Mouse (Mus musculus) splenic B cell, adult 2 months (primary cell): ENCODE measurements around the gene Duox2.

Source experiments
- DNase-seq: peaks from one replicate; pipeline ENCODE4 v3.0.0-alpha.2; 2011; ENCODE audit warnings: low read depth, low spot score
- H3K27me3 ChIP-seq: 2 replicates; pipeline ENCODE4 v1.6.1; 2012; ENCODE audit warnings: mild to moderate bottlenecking, low read length, moderate library complexity, mixed read lengths; ENCODE audit not compliant: control insufficient read depth, poor library complexity, insufficient read depth, severe bottlenecking
- H3K36me3 ChIP-seq: 2 replicates; pipeline ENCODE4 v1.6.1; 2012; ENCODE audit warnings: mild to moderate bottlenecking, low read length, moderate library complexity, mixed read lengths; ENCODE audit not compliant: control insufficient read depth, poor library complexity, insufficient read depth, severe bottlenecking

Gene Duox2

GRCm38 (mm10) chr2:122312722-122313417 is 14.6 kb upstream of the Duox2 start:
- peak; percentile 75 for DNase-seq
- no peaks in the 10 kb centered on the region for H3K36me3 ChIP-seq
- H3K27me3 ChIP-seq: no peaks in the 10 kb centered on the region

DNA sequence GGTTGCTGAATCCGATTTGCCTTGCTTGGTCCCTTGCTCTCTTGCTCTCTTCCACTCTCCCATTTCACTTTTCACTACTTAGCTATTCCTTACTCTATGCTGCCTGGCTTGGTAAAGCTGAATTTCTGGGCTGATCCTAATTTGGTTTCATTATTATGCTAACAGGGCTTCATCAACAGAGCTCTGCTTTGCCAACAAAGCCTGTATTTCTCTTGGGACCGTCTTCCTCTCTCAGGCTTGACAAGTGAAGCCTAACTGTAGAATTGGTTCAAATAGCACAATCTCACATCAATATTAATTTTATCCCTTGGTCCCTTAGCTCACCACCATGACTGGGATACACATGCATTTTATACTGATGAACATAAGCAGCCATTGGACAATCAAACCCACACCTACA is 13.3 kb upstream of the Duox2 start:
- Histone ChIP-seq H3K36me3 (no peaks in the 10 kb centered on the region), H3K27me3 (no peaks in the 10 kb centered on the region; the same call in 1 of the 2 replicates)
- no peak for DNase-seq

DNA sequence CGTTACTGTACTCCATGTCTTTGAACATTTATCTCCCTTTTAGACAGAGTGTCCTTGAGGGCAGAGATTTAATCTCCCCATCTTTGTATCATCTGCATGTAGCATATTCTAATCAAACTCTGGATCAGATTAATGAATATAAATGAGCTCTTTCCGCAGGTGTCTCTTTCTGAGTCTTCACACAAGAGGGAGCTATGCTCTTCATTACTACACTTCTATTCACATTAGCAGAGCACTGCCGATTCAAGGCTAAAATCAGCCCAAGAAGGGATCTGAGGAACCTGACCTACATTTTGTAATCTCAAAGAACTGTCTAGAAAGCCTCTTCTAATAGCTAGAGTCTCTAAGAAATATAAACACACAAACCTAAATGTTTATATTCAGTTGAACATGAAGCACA is 11.4 kb upstream of the Duox2 start:
- DNase-seq: no peak
- H3K36me3 ChIP-seq: no peaks in the 10 kb centered on the region
- H3K27me3 ChIP-seq: no peaks in the 10 kb centered on the region; the same call in 1 of the 2 replicates

DNA sequence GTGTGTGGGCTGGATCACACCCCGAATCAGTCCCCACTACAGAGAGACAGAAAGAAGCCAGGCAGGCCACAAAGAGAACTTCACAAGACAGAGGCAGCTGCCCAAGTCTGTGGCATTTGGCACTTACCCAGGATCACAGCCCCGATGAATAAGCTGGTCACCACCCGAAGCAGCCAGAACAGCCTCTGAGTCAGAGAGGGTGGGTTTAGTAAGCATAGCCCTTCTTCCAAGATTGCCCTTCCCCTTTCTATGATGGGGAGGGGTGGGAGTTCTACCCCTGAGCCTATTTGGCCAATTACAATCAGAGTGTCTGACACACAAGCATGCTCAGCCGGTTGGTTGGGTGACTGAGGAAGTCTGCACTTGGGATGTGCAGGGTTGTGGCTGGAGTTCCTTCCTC is 7.9 kb upstream of the Duox2 start:
- DNase-seq: no peak

DNA sequence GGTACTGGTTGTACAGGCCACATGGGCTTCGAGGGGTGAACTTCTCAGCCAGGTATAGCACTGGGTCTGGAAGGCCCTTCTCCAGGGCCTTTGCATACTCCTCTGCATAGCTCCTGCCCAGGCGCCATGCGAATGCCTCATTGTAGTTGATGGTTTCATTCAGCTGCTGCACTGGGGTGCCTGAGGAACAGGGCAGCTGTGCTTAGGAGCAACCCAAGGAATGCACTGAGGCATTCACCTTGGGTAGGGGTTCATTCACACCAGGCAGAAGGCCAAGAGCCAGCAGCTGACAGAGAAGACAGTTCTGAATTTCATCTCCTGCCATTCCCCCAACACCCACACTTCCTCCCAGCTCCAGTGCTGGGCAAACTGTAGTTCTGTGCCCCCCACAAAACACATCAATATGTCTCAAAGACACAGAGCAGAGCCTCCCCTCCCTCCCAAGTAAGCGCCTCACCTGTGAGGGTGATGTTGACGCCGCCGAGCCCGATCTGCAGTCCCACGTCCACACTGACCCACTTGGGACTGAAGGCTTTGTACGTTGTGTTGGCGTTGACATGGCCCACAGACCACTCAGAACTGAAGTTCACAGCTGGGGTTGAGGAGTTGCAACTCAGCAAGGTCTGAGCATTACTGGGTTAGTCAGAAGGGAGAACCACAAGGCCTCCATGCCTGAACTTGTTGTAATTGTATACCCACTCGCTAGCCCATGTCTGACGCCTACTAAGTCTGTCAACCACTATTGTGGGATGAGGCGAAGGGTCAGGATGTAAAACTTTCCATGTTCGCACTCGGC is 7.0 kb upstream of the Duox2 start:
- no peak for DNase-seq
- no peaks in the 10 kb centered on the region; the same call in 1 of the 2 replicates for H3K27me3 ChIP-seq
- no peaks in the 10 kb centered on the region for H3K36me3 ChIP-seq

More for the DNA sequence above, 7.9 kb upstream of the Duox2 start:
- H3K36me3 ChIP-seq: no peaks in the 10 kb centered on the region
- no peaks in the 10 kb centered on the region; the same call in 1 of the 2 replicates for H3K27me3 ChIP-seq

GRCm38 (mm10) chr2:122304544-122304943 is 6.3 kb upstream of the Duox2 start:
- Histone ChIP-seq H3K27me3 (peaks cover 1% of the 10 kb centered on the region; the same call in 1 of the 2 replicates), H3K36me3 (no peaks in the 10 kb centered on the region)
- DNase-seq: no peak

- Histone ChIP-seq H3K36me3 (no peaks in the 10 kb centered on the region), H3K27me3 (peaks cover 2% of the 10 kb centered on the region; the same call in 1 of the 2 replicates)
- peak; percentile 83 for DNase-seq
These were observed 4.5 kb upstream of the Duox2 start for GRCm38 (mm10) chr2:122302574-122303241.

DNA sequence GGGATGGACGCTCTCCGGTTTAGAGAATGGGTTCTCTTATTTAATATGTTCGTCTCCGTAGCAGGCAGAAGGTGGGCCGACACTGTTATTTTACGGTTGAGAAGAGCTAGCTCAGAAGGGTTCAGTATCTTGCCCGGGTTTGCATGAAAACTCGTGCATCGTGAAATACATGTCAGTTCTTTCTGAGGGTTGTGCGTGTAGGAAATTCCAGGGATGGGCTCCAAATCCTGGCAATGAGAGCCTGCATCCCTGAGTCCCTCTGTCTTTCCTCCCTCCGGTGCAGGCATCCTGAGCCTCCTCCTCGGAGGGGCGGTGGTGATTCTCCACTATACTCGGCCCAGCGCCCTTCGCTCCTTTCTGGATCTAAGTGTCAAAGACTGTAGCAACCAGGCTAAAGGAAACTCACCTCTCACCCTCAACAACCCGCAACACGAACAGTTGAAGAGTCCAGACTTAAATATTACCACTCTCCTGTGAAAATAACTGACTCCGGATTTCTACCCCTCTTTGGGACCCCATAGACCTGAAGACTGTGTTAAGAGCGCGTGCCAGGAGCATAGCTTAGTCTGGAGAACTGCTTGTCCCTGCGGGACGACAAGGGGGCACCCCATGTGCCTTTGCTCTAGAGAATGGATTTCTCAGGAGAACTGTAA is 3.8 kb upstream of the Duox2 start:
- peak; percentile 5 for DNase-seq
- H3K36me3 ChIP-seq: no peaks in the 10 kb centered on the region
- H3K27me3 ChIP-seq: peaks cover 2% of the 10 kb centered on the region; the same call in 1 of the 2 replicates

DNA sequence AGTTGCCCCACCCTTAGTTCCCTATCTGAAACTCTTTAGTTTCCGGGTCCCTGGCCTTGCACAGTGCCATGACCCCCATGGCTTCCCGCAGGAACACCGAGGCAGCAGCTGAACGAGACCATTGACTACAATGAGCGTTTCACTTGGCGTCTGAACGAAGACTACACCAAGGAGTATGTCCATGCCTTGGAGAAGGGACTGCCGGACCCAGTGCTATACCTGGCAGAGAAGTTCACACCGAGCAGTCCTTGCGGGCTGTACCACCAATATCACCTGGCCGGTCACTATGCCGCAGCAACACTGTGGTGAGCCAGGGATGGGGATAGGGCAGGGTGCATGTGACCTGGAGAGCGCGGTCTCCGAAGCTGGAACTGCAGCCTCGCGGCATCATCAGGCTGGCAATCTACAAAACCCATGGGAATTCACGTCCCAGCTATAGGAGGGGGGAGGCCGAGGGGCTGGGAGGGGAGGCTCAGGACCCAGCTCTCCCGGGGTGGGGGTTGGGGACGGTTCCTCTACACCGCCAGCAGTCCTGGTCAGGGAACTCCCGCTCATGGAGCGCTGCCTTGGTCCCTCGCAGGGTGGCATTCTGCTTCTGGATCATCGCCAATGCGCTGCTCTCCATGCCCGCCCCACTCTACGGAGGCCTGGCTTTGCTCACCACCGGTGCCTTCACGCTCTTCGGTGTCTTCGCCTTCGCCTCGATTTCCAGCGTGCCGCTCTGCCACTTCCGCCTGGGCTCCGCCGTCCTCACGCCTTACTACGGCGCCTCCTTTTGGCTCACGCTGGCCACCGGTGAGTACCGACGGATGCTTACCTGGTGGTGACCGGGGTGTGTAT is 3.1 kb upstream of the Duox2 start:
- no peaks in the 10 kb centered on the region for H3K36me3 ChIP-seq
- DNase-seq: peak; percentile 48
- peaks cover 2% of the 10 kb centered on the region; the same call in 1 of the 2 replicates for H3K27me3 ChIP-seq

- Histone ChIP-seq H3K36me3 (no peaks in the 10 kb centered on the region), H3K27me3 (peaks cover 2% of the 10 kb centered on the region; the same call in 1 of the 2 replicates)
- DNase-seq: peak; percentile 8
These were observed 2.4 kb upstream of the Duox2 start for GRCm38 (mm10) chr2:122300656-122301020.

DNA sequence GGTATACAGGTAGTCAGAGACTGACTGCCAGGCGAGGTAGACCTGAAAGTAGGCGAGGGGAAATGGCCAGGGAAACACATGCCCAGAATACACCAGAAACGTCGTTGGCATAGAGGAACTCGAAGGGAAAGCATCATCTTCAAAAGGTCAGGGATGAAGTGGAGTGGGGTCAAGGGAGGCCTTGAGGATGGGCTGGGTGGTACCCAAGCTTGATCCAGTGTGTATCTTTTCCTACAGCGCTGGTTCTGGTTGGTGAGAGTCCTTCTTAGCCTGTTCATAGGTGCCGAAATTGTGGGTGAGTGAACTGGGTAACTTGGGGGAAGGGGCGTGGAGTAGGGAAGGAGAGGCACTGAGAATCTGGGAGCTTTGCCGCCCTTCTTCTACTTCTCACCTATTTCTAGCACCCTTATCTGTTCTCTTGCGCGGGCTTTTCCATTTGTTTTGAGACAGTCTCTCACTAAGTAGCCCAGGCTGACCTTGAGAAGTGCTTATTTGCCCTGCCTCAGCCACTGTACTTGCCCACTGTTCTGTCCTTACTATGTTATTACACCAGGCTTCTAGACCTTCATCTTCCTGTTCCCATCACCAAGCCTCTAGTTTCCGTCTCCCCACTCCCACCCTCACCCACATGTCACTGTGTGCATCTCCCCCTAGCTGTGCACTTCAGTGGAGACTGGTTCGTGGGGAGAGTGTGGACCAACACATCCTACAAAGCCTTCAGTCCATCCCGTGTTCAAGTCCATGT is 1.8 kb upstream of the Duox2 start:
- Histone ChIP-seq H3K27me3 (peaks cover 2% of the 10 kb centered on the region; the same call in 1 of the 2 replicates), H3K36me3 (no peaks in the 10 kb centered on the region)
- DNase-seq: peak; percentile 13

GRCm38 (mm10) chr2:122298596-122299490 is 594 bp upstream of the Duox2 start, which contains the start of gene Duoxa2:
TSS of gene Duoxa2 (plus strand) at chr2:122298900.
- peaks cover 2% of the 10 kb centered on the region; the same call in 1 of the 2 replicates for H3K27me3 ChIP-seq
- no peaks in the 10 kb centered on the region for H3K36me3 ChIP-seq
- peak; percentile 64 for DNase-seq
